Mouse (Mus musculus): ENCODE results near the gene Wdr47.
"Not testable (repeated sequence)": the region's sequence is repeated elsewhere in the genome, so short reads cannot be mapped to it uniquely, and the experiment has no call there.

The Wdr47 gene

DNA sequence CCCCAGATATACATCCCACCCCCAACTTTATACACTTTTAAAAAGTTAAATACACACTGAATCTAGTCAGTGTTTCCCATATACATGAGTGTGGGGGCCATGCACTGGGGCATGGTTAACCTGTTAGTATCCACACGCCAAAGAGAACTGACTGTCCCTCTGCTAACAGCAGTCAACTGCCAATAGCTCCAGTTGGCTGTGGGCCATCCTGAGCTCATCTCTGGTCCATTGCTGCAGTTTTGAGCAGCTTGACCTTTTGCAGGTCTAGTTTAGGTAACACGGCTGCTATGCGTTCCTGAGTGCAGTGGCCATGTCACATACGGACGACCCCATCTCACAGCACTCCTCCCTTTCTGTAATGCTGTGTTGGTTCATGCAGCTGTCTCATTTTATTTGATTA, 43.7 kb downstream of the Wdr47 start:
- no peak for DNase-seq (ENCODE audit: inconsistent age in 2 of 2, low spot score in 1 of 2)

DNA sequence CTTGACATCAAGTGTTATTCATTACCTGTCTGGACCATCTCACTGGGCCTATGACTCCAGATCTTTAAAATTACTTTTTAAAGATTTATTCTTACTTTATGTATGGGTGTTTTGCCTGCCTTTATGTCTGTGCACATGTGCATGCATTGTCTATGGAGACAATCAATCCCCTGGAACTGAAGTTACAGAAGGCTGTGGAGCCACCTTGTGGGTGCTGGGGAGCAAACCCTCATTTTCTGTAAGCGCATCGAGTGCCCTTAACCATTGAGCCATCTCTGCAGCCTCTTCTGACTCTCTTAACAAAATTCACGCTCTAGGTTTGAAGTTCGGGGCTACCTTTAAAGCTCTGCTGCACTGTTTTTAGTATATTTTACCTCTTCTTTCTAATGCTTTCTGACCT, 48.3 kb downstream of the Wdr47 start:
- no peak for DNase-seq (ENCODE audit: inconsistent age in 2 of 2, low spot score in 1 of 2)

DNA sequence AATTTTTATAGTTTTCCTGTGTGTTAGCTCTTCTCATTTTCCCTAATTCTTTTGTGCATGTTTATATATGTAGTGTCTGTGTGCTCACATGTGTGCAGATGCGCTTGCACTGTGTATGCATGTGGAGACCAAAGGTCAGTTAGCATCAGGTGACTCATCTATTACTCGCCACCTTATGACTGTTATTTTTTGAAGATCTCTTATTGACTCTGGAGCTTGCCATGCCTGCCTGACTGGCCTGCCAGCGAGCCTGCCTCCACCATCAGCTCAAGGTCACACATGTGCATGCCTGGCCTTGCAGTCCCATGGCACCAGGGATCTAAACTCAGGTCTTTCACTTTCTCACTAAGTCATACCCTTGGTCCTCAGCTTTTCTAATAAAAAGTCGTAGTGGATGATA, 49.9 kb downstream of the Wdr47 start:
- DNase-seq (ENCODE audit: inconsistent age in 2 of 2, low spot score in 1 of 2) = peak; percentile 21 to 30

DNA sequence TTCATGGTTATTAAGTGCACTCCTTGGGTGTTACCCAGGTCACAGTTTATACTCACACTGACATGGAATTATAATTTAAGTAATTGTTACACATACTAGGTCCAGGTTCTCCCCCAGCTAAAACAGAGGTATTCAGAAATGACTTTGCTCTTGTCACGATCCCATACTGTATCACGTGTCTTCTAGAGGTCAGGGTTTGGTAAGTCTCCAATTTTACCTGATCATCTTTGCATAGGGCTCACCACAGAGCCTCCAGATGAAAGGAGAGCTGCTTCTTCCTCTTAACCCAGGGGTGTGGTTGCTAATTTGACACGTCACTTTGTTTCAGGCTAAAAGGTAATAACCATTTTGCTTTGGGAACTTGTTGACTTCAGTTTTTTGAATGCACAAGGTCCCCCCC, 53.8 kb downstream of the Wdr47 start:
- no peak for DNase-seq (ENCODE audit: inconsistent age in 2 of 2, low spot score in 1 of 2)

DNA sequence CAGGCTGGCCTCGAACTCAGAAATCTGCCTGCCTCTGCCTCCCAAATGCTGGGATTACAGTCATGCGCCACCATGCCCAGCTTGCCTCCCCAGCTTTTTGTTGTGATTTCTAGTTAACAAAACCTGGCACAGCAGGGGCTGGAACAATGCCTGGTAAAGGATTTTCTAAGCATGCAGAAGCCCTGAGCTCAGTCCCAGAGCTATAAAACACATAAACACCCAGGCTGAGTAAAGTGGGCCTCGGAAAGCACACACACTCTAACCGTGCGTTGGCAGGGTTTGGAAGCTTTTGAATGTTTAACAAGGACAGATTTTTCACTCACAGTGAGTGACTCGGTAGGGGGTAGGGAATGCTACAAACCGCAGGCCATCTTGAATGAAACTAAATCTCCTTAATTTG, 55.0 kb downstream of the Wdr47 start:
- no peak for DNase-seq (ENCODE audit: inconsistent age in 2 of 2, low spot score in 1 of 2)

DNA sequence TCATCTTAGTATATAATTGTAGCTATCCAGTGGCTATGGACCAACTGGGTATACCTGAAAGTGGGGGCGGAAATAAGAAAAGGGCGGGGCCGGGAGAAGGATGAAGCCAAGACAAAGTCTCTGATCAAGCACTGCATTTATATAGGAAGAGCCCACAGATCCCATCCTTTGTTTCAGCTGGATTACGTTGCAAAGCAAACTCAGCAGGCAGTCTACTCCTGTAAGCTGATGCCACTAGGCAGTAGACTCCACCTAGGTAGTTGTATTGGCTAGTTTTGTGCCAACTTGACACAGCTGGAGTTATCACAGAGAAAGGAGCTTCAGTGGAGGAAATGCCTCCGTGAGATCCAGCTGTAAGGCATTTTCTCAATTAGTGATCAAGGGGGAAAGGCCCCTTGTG, 56.6 kb downstream of the Wdr47 start:
- not testable (repeated sequence) for DNase-seq (ENCODE audit: inconsistent age in 2 of 2, low spot score in 1 of 2)

DNA sequence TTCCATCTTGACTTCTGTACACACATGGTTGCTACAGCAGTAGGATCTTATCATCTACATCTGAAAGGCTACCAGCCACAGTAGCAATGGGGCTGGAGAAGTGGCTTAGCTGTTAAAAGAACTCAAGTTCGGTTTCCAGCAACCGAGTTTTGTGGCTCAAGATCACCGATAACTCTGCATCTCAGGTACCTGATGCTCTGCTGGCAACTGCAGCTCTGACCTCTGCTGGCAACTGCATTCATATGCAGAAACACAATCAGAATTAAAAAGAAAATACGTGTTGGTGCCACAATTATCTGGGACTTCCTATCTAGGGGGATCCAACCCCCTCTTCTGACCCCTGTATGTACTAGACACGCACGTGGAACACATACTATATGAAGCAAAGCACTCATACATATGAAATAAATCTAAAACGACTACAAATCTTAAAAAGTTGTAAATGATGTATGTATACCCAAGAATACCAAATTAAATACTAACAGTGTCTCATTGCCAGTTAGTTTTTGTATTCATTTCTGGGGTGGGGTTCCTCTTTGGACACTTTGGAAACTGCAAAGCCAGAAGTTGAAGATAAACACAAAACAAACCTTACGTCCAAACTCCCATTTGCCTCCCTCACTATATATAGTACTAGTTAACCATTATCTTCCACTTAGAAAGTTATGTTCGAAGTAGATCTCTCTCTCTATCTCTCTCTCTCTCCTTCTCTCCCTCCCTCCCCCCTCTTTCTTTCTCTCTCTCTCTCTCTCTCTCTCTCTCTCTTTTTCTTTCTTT, 62.0 kb downstream of the Wdr47 start:
- no peak for DNase-seq (ENCODE audit: inconsistent age in 2 of 2, low spot score in 1 of 2)

DNA sequence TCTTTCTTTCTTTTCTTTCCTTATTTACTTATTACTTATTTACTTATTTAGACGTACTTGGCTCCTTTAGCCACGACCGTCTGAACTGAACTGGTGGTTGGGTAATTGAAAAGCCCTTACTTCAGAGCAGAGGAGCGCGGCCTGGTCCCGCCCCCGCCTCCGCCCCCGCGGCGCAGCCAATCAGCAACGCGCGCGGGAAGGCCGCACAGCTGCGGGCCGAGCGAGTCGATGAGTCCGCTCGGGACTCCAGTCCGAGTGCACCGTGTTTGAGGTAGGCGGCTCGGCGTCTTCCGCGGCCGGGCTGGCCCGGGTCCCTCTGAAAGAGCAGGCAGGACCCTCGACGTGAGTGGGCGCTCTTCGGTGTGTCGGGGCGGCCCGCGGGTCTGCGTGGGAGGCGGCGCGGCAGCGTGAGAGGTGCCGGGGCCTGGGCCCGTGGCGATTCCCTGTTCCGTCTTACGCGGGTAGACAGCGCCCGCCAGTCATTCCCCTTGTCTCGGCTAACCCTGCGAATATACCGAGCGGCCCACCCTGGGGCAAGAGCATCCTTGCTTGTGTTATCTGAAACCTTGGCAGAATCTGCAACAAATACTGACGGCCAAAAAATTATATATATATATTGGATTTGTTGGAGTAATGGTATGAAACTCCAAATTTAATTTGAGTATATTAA, 62.8 kb downstream of the Wdr47 start, which contains the start of gene Clcc1:
TSS of gene Clcc1 (plus strand) at position 204 of the 670 bp plus-strand sequence.
- peak; percentile 96 to 98 for DNase-seq (ENCODE audit: inconsistent age in 2 of 2, low spot score in 1 of 2)

DNA sequence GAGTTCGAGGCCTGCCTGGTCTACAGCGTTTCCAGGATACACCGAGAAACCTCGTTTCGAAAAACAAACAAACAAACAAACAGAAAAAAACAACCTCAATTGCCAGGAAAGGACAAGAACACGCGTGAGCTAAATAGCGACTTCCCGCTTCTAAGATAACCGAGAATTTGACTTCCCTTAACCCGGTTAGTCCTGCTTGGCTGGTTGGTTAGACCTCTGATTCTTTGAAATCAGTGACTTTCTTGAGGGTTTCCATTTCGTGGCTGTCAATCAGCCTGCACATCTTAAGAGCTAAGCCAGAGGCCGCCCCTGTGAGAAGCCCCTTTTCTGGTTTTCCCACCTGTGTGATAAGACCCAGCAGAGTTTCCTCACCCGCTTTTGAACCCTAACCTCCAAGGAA, 63.5 kb downstream of the Wdr47 start:
- DNase-seq (ENCODE audit: inconsistent age in 2 of 2, low spot score in 1 of 2) = no peak

DNA sequence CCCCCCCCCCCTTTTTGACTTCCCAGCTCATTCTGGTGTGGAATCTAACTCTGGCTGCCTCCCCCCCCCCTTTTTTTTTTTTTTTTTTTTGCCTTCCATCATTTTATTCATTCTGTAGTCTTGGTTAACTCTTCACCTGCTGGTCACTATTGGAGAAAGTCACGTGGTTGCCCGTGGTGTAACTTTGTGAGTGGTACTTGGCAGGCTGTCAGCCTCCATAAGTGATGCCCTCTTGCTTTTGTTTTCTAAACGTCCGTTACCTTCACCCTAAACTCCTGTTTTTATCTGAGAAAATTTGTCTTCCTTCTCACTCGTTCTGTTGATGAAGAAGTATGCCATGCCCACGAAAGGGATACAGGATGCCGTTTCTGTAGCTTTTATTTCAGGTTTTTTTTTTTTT, 64.4 kb downstream of the Wdr47 start:
- no peak for DNase-seq (ENCODE audit: inconsistent age in 2 of 2, low spot score in 1 of 2)

DNA sequence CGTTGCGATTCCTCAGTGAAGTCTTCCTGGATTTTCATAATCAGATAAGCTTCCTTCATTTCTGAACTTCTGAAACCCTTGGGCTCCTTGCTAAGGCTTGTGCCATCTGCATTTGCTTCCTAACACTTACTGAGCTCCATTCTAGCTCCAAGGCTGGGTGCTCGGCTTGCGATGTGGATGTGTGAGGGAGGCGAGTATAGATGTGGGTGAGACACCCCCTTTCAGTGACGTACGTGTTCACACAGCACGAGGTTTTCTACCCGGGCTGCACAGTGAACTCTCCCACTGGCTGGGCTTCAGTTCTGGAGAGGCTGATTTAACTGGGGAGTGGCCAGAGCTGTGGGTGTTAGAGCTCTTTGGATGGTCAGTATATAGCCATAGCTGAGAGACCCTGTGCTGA, 67.5 kb downstream of the Wdr47 start:
- DNase-seq (ENCODE audit: inconsistent age in 2 of 2, low spot score in 1 of 2) = no peak

DNA sequence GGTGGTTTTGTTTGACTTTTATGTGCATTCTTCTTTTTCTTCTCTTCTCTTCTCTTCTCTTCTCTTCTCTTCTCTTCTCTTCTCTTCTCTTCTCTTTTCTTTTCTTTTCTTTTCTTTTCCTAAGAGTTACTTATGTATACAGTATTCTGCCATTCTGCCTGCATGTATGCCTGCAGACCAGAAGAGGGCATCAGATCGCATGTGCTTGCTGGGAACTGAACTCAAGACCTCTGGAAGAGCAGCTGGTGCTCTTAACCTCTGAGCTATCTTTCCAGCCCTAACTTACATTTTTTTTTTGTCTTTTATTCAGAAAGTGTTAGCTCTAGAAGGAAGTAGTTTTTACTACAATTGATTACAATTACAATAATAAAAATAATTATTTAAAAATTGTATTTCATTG, 69.9 kb downstream of the Wdr47 start:
- no peak for DNase-seq (ENCODE audit: inconsistent age in 2 of 2, low spot score in 1 of 2)

DNA sequence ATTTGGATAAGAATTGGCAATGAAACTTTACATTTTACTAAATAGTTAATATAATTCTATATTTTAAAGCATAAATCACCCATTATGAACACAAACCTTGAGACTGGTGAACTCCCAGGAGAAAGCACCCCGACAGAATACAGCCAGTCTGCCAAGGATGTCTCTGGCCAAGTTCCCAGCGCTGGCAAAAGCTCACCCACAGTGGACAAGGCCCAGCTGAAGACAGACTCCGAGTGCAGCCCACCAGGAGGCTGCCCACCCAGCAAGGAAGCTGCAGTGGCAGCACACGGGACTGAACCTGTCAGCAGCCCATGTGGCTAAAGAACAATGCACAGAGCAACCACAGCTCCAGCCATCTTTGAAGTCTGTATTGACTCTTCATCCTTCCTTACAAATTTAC, 85.5 kb downstream of the Wdr47 start:
- peak in 1 of 2 experiments; percentile 23 for DNase-seq (ENCODE audit: inconsistent age in 2 of 2, low spot score in 1 of 2)

DNA sequence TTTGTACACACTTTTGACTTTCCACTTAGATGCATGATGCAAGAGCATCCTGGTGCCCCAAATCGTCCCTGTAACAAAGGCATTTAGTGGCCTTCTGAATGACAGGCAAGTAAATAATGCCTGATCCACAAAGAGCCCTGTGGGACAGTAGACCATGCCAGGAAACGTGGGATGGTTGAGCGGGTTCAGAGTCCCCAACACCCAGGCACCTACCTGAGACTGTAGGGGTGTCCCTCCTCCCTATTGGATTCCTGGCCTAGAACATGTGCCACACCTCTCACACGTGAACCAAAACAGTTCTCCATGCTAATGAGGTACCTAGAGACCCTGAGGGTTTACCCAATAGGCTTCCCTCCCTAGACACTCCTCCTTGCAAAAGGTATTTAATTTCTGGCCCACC, 89.9 kb downstream of the Wdr47 start:
- DNase-seq (ENCODE audit: inconsistent age in 2 of 2, low spot score in 1 of 2) = no peak

DNA sequence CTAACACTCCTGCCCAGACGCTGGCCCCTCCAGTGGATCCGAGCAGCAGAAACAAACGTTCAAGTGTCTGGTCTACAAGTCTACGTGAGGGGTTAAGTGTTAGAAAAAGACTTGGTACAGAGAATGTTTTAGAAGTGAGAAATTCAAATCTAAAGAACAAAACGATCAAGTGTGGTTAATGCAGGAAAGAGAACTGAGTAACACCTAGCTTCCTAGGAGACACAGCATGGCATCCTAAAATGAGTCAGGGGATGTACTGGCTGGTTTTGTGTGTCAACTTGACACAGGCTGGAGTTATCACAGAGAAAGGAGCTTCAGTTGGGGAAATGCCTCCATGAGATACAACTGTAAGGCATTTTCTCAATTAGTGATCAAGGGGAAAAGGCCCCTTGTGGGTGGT, 92.5 kb downstream of the Wdr47 start:
- not testable (repeated sequence) for DNase-seq (ENCODE audit: inconsistent age in 2 of 2, low spot score in 1 of 2)

DNA sequence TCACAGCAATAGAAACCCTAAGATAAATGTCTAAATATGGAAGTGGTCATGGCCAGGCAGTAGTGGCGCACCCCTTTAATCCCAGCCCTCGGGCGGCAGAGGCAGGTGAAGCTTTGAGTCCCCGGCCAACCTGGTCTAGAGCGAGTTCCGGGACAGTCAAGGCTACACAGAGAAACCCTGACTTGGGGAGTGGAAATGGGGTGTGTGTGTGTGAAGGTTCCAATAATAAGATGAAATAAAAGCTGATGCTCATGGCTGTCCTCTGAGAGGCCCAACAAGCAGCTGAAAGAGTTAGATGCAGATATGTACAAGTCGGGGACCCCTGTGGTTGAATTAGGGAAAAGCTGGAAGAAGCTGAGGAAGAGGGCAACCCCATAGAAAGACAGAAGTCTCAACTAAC, 94.6 kb downstream of the Wdr47 start:
- no peak for DNase-seq (ENCODE audit: inconsistent age in 2 of 2, low spot score in 1 of 2)

DNA sequence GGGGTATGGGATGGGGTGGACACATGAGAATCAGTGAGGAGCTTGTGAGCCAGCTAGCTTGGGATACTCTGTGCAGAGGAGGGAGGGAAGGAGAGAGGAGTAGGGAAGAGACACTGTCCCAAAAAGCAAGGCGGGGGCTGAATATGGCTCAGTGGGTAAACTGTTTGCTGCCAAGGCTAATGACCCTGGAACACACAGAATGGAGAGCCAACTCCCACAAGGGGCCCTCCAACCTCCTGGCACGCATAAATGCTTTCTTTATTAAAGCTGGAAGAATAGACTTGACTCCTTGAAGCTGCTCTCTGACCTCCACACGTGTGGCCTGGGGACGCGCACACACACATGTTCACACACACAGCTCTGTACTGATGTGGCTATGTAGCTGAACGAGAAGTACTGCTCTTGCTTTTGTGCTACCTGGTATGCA, 97.9 kb downstream of the Wdr47 start:
- no peak for DNase-seq (ENCODE audit: inconsistent age in 2 of 2, low spot score in 1 of 2)

DNA sequence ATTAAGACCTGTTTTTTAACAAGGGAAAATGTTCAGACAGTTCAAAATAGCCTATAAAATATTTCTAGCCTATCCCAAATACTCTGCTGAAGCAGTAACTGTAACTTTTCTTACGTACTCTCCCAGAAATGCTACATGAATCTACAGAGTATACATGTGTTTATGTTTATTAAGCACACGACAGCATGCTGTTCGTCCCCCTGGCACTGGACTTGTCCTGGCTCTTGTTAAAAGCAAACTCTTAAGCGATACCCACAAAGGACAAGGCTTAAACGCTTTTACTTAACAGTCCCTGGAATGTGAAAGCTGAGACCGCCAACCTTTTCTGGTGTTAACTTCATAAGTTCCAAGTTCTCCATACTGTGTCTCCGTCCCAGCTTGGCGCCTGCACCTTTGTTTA, 98.4 kb downstream of the Wdr47 start:
- peak in 1 of 2 experiments; percentile 14 for DNase-seq (ENCODE audit: inconsistent age in 2 of 2, low spot score in 1 of 2)

DNA sequence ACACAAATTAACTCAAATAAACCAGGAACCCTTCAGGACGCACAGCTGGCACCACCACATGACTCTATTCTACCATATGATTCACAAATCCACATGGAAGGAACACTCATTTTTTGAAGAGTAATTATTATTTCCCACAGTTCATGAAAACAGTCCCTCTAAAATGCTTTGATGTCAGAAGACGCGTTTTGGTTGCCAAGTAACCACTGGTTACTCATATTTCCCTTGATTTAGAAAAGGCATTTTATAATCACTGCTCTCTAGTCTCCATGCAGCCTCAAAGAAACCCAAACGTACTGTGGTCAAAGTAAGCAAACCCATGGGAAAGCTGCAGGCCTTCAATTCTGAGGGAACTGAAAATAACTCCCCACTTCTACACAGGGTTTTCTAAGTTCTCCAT, 98.9 kb downstream of the Wdr47 start:
- DNase-seq (ENCODE audit: inconsistent age in 2 of 2, low spot score in 1 of 2) = peak; percentile 18 to 52

DNA sequence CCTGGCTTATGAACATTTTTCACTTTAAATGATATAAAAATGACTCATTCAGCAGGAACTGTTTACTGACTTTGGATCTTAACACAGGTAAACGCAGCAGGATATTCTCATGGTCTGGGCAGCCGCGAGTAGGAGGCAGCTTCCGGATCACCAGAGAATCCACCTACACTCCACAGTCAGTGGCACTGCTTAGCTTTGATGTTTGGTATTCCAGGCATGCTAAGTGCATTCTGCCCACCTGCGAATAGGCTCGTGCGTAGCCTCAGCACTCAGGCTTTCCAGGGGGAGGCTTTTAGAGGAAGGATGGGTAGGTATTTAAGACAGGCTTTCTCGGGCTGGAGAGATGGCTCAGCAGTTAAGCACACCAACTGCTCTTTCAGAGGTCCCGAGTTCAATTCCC, 103.2 kb downstream of the Wdr47 start:
- no peak for DNase-seq (ENCODE audit: inconsistent age in 2 of 2, low spot score in 1 of 2)

All from adrenal gland, adult (tissue).